Mouse (Mus musculus): ENCODE results near the gene Hadh. TPM values are rescaled to one million over a fixed set of nuclear protein-coding genes. Genes with fewer than 3 reads are reported as not detected.

The Hadh gene
- 44.2 and 64.1 TPM in 2 replicates for total RNA-seq (2012; rRNA removed)

- Histone ChIP-seq H3K9ac (ENCODE audit: insufficient read depth, low read depth, low read length, poor library complexity, severe bottlenecking) (peak within 1 kb of the TSS; percentile 89), H3K4me1 (ENCODE audit: control insufficient read depth in 2 of 2, insufficient read depth in 2 of 2, low read length in 2 of 2, poor library complexity in 1 of 2) (peaks cover 2 to 6% of the 10 kb centered on the region in 2 experiments; a peak in 2 of 4 replicates), H3K9me3 (ENCODE audit: control insufficient read depth, insufficient read depth, low read depth, low read length) (no peaks in the 10 kb centered on the region), H3K36me3 (ENCODE audit: control insufficient read depth, insufficient read depth, low read length, poor library complexity, severe bottlenecking) (no peaks in the 10 kb centered on the region), H3K4me3 (ENCODE audit: insufficient read depth in 1 of 2, low read depth in 1 of 2, low read length in 2 of 2, poor library complexity in 1 of 2, severe bottlenecking in 1 of 2) (peak within 1 kb of the TSS; percentile 97 to 100), H3K27ac (ENCODE audit: insufficient read depth, low read depth, low read length, poor library complexity, severe bottlenecking) (no peak within 1 kb of the TSS; the same call in 1 of the 2 replicates)
- TF ChIP-seq CHD2 (IDR thresholded peaks at IDR 0.05; ENCODE audit: low read depth, low read length) (no peak), ZC3H11A (IDR thresholded peaks at IDR 0.05; ENCODE audit: borderline replicate concordance, low read depth, low read length) (no peak), MAFK (IDR thresholded peaks at IDR 0.05; ENCODE audit: insufficient read depth, low read depth, low read length) (no peak), ZNF384 (IDR thresholded peaks at IDR 0.05; ENCODE audit: low read depth, low read length) (no peak), HCFC1 (IDR thresholded peaks at IDR 0.05; ENCODE audit: borderline replicate concordance, insufficient read depth, low read length) (no peak)
- peak; percentile 78 for DNase-seq (ENCODE audit: low read depth, low spot score)
- in situ Hi-C loops (cut with MboI; ENCODE audit: low sequenced_read_pairs in 2 of 2, unreplicated experiment in 2 of 2), result no loop called here
These were observed at the start of gene Hadh for GRCm38 (mm10) chr3:131271559-131272373. Gene Hadh (minus strand): TSS chr3:131272101.

GRCm38 (mm10) chr3:131320184-131320583 is 48.3 kb upstream of the Hadh start:
- H3K36me3 ChIP-seq (ENCODE audit: control insufficient read depth, insufficient read depth, low read length, poor library complexity, severe bottlenecking), result no peaks in the 10 kb centered on the region
- no peak overlapping the region; the same call in 1 of the 2 replicates for H3K27ac ChIP-seq (ENCODE audit: insufficient read depth, low read depth, low read length, poor library complexity, severe bottlenecking)
- peaks cover 4 to 14% of the 10 kb centered on the region in 2 experiments; a peak in 2 of 4 replicates for H3K4me1 ChIP-seq (ENCODE audit: control insufficient read depth in 2 of 2, insufficient read depth in 2 of 2, low read length in 2 of 2, poor library complexity in 1 of 2)
- no peaks in the 10 kb centered on the region for H3K9me3 ChIP-seq (ENCODE audit: control insufficient read depth, insufficient read depth, low read depth, low read length)
- TF ChIP-seq ZC3H11A (IDR thresholded peaks at IDR 0.05; ENCODE audit: borderline replicate concordance, low read depth, low read length), result peak; percentile 39; the same call in 1 of the 2 replicates
- TF ChIP-seq MAFK (IDR thresholded peaks at IDR 0.05; ENCODE audit: insufficient read depth, low read depth, low read length), result no peak
- no peak for TF ChIP-seq CHD2 (IDR thresholded peaks at IDR 0.05; ENCODE audit: low read depth, low read length)
- DNase-seq (ENCODE audit: low read depth, low spot score), result no peak
- H3K9ac ChIP-seq (ENCODE audit: insufficient read depth, low read depth, low read length, poor library complexity, severe bottlenecking), result no peak overlapping the region
- no peak overlapping the region for H3K4me3 ChIP-seq (ENCODE audit: insufficient read depth in 1 of 2, low read depth in 1 of 2, low read length in 2 of 2, poor library complexity in 1 of 2, severe bottlenecking in 1 of 2)
- in situ Hi-C loops (cut with MboI; ENCODE audit: low sequenced_read_pairs in 2 of 2, unreplicated experiment in 2 of 2), result no loop called here

- no peaks in the 10 kb centered on the region for H3K36me3 ChIP-seq (ENCODE audit: control insufficient read depth, insufficient read depth, low read length, poor library complexity, severe bottlenecking)
- no peak overlapping the region for H3K9ac ChIP-seq (ENCODE audit: insufficient read depth, low read depth, low read length, poor library complexity, severe bottlenecking)
- peaks cover 4 to 14% of the 10 kb centered on the region in 2 experiments; a peak in 2 of 4 replicates for H3K4me1 ChIP-seq (ENCODE audit: control insufficient read depth in 2 of 2, insufficient read depth in 2 of 2, low read length in 2 of 2, poor library complexity in 1 of 2)
- no peaks in the 10 kb centered on the region for H3K9me3 ChIP-seq (ENCODE audit: control insufficient read depth, insufficient read depth, low read depth, low read length)
- TF ChIP-seq CHD2 (IDR thresholded peaks at IDR 0.05; ENCODE audit: low read depth, low read length), result no peak
- TF ChIP-seq MAFK (IDR thresholded peaks at IDR 0.05; ENCODE audit: insufficient read depth, low read depth, low read length), result no peak
- TF ChIP-seq HCFC1 (IDR thresholded peaks at IDR 0.05; ENCODE audit: borderline replicate concordance, insufficient read depth, low read length), result no peak
- no peak for TF ChIP-seq ZC3H11A (IDR thresholded peaks at IDR 0.05; ENCODE audit: borderline replicate concordance, low read depth, low read length)
- TF ChIP-seq ZNF384 (IDR thresholded peaks at IDR 0.05; ENCODE audit: low read depth, low read length), result no peak
- in situ Hi-C loops (cut with MboI; ENCODE audit: low sequenced_read_pairs in 2 of 2, unreplicated experiment in 2 of 2), result no loop called here
- no peak overlapping the region for H3K4me3 ChIP-seq (ENCODE audit: insufficient read depth in 1 of 2, low read depth in 1 of 2, low read length in 2 of 2, poor library complexity in 1 of 2, severe bottlenecking in 1 of 2)
- DNase-seq (ENCODE audit: low read depth, low spot score), result no peak
- H3K27ac ChIP-seq (ENCODE audit: insufficient read depth, low read depth, low read length, poor library complexity, severe bottlenecking), result no peak overlapping the region
These were observed 46.3 kb upstream of the Hadh start for GRCm38 (mm10) chr3:131318211-131318610.

- H3K4me1 ChIP-seq (ENCODE audit: control insufficient read depth in 2 of 2, insufficient read depth in 2 of 2, low read length in 2 of 2, poor library complexity in 1 of 2), result peaks cover 4 to 11% of the 10 kb centered on the region in 2 experiments; a peak in 2 of 4 replicates
- TF ChIP-seq HCFC1 (IDR thresholded peaks at IDR 0.05; ENCODE audit: borderline replicate concordance, insufficient read depth, low read length) (no peak), CHD2 (IDR thresholded peaks at IDR 0.05; ENCODE audit: low read depth, low read length) (no peak), ZC3H11A (IDR thresholded peaks at IDR 0.05; ENCODE audit: borderline replicate concordance, low read depth, low read length) (no peak), ZNF384 (IDR thresholded peaks at IDR 0.05; ENCODE audit: low read depth, low read length) (no peak), MAFK (IDR thresholded peaks at IDR 0.05; ENCODE audit: insufficient read depth, low read depth, low read length) (no peak)
These were observed 45.2 kb upstream of the Hadh start for GRCm38 (mm10) chr3:131317126-131317525.

More at GRCm38 (mm10) chr3:131317126-131317525, 45.2 kb upstream of the Hadh start:
- no peak overlapping the region for H3K4me3 ChIP-seq (ENCODE audit: insufficient read depth in 1 of 2, low read depth in 1 of 2, low read length in 2 of 2, poor library complexity in 1 of 2, severe bottlenecking in 1 of 2)
- H3K9me3 ChIP-seq (ENCODE audit: control insufficient read depth, insufficient read depth, low read depth, low read length), result no peaks in the 10 kb centered on the region
- no peak overlapping the region for H3K9ac ChIP-seq (ENCODE audit: insufficient read depth, low read depth, low read length, poor library complexity, severe bottlenecking)
- H3K36me3 ChIP-seq (ENCODE audit: control insufficient read depth, insufficient read depth, low read length, poor library complexity, severe bottlenecking), result no peaks in the 10 kb centered on the region
- DNase-seq (ENCODE audit: low read depth, low spot score), result no peak
- in situ Hi-C loops (cut with MboI; ENCODE audit: low sequenced_read_pairs in 2 of 2, unreplicated experiment in 2 of 2), result no loop called here
- no peak overlapping the region for H3K27ac ChIP-seq (ENCODE audit: insufficient read depth, low read depth, low read length, poor library complexity, severe bottlenecking)
